Mouse (Mus musculus) heart, adult 2 months (tissue): ENCODE data around the gene Gfpt2.

Experiments used
- CTCF ChIP-seq: fragments of 200-600 bp; IDR thresholded peaks from 2 replicates; pipeline ENCODE4 v1.8.1; 2022; ENCODE audit warnings: antibody characterized with exemption, mild to moderate bottlenecking, moderate library complexity
- EP300 ChIP-seq: fragments of 200-500 bp; IDR thresholded peaks from 2 replicates; pipeline ENCODE4 v1.6.1; 2011; ENCODE audit warnings: low read depth, low read length, control low read depth; ENCODE audit not compliant: insufficient read depth
- POLR2A ChIP-seq: fragments of 200-500 bp; IDR thresholded peaks from 2 replicates; pipeline ENCODE4 v1.6.1; 2011; ENCODE audit warnings: mild to moderate bottlenecking, low read depth, low read length, control low read depth; ENCODE audit not compliant: insufficient read depth

GRCm38 (mm10) chr11:49822337-49822736 lies 28.4 kb downstream of the Gfpt2 start:
- TF ChIP-seq POLR2A: no peak
- no peak for TF ChIP-seq CTCF
- TF ChIP-seq EP300: no peak
